Mouse (Mus musculus) liver, adult 2 months (tissue): ENCODE data around the gene Steap1. TPM values are rescaled to one million over a fixed set of nuclear protein-coding genes. Genes with fewer than 3 reads are reported as not detected.

Experiments
- DNase-seq: peaks from one replicate; pipeline ENCODE4 v3.0.0-alpha.2; 2011; ENCODE audit warnings: low read depth, low spot score; ENCODE audit errors: extremely low read depth
- H3K27ac ChIP-seq: fragments of 200-500 bp; replicated peaks from 2 replicates; pipeline ENCODE4 v1.5.1; 2012; ENCODE audit warnings: low read depth, mild to moderate bottlenecking, control low read depth, inconsistent platforms, low read length; ENCODE audit not compliant: insufficient read depth
- H3K27me3 ChIP-seq: fragments of 200-500 bp; 2 replicates; pipeline ENCODE4 v1.6.1; 2012; ENCODE audit warnings: mild to moderate bottlenecking, moderate library complexity, low read length, inconsistent platforms; ENCODE audit not compliant: control insufficient read depth, insufficient read depth
- H3K36me3 ChIP-seq: fragments of 200-500 bp; 2 replicates; pipeline ENCODE4 v1.6.1; 2012; ENCODE audit warnings: low read length, inconsistent platforms; ENCODE audit not compliant: control insufficient read depth, insufficient read depth
- H3K4me1 ChIP-seq: fragments of 200-500 bp; 2 replicates; pipeline ENCODE4 v1.6.1; 2011; ENCODE audit warnings: low read length; ENCODE audit not compliant: control insufficient read depth, insufficient read depth
- H3K4me3 ChIP-seq: fragments of 200-500 bp; 2 replicates; pipeline ENCODE4 v1.5.1; 2011; ENCODE audit warnings: low read depth, mild to moderate bottlenecking, control low read depth, low read length, moderate library complexity; ENCODE audit not compliant: insufficient read depth
- H3K79me2 ChIP-seq: fragments of 200-500 bp; 2 replicates; pipeline ENCODE4 v1.6.1; 2012; ENCODE audit warnings: inconsistent platforms, mild to moderate bottlenecking, low read length, moderate library complexity; ENCODE audit not compliant: control insufficient read depth, insufficient read depth
- H3K9ac ChIP-seq: fragments of 200-500 bp; 2 replicates; pipeline ENCODE4 v1.6.1; 2012; ENCODE audit warnings: low read depth, mild to moderate bottlenecking, control low read depth, inconsistent platforms, low read length
- CTCF ChIP-seq: fragments of 200-500 bp; IDR thresholded peaks from 2 replicates; pipeline ENCODE4 v1.5.1; 2011; ENCODE audit warnings: low read depth, low read length, control low read depth
- POLR2A ChIP-seq: fragments of 200-500 bp; IDR thresholded peaks from 2 replicates; pipeline ENCODE4 v1.6.1; 2011; ENCODE audit warnings: low read length, control low read depth; ENCODE audit not compliant: insufficient read depth; ENCODE audit errors: extremely low read depth
- WGBS: fragments of 180-500 bp; shearing (Covaris S2); methylation state at CpG from one replicate; pipeline ENCODE4 v1.1.7; 2018; 5-methylcytosine and 5-hydroxymethylcytosine counted together
- polyA plus RNA-seq: library from polyadenylated mRNA; depleted of rRNA; stranded (reverse); fragments of >200 nt; gene quantifications from 2 replicates; pipeline ENCODE4 v1.2.3, GENCODE M21; 2012; rRNA removed
- total RNA-seq: library from RNA; depleted of rRNA; stranded (reverse); fragments of >200 nt; gene quantifications from 2 replicates; pipeline ENCODE4 v1.2.3, GENCODE M21; 2014; rRNA removed

The Steap1 gene
- total RNA-seq (0.09 and 0.74 TPM in 2 replicates), polyA plus RNA-seq (0.07 TPM in 1 of 2 replicates, not detected in the other)

GRCm38 (mm10) chr5:5748866-5749682 is at the start of gene Steap1:
TSS of gene Steap1 (minus strand) at chr5:5749326.
- Histone ChIP-seq H3K4me3 (peak within 1 kb of the TSS; percentile 47), H3K9ac (peak within 1 kb of the TSS; percentile 70), H3K4me1 (peaks cover 3% of the 10 kb centered on the region), H3K27me3 (no peaks in the 10 kb centered on the region), H3K79me2 (no peaks in the 10 kb centered on the region), H3K27ac (no peak within 1 kb of the TSS), H3K36me3 (no peaks in the 10 kb centered on the region)
- under 1% methylated on average over 75 of the region's 75 CpGs for WGBS
- TF ChIP-seq CTCF (peak; percentile 80), POLR2A (no peak)
- peak; percentile 64 for DNase-seq

- Histone ChIP-seq H3K36me3 (no peaks in the 10 kb centered on the region), H3K27ac (no peak overlapping the region), H3K27me3 (no peaks in the 10 kb centered on the region), H3K4me1 (no peaks in the 10 kb centered on the region), H3K4me3 (no peak overlapping the region), H3K9ac (no peak overlapping the region), H3K79me2 (no peaks in the 10 kb centered on the region)
- no peak for DNase-seq
- 80% methylated on average over 2 of the region's 2 CpGs for WGBS
- TF ChIP-seq POLR2A: no peak
- no peak for TF ChIP-seq CTCF
Observed at GRCm38 (mm10) chr5:5787106-5787505, 38.0 kb upstream of the Steap1 start.

GRCm38 (mm10) chr5:5756392-5757019 is 7.4 kb upstream of the Steap1 start:
- no peak overlapping the region for H3K9ac ChIP-seq
- H3K27ac ChIP-seq: no peak overlapping the region
- no peak for DNase-seq
- H3K27me3 ChIP-seq: no peaks in the 10 kb centered on the region
- 66% methylated on average over 3 of the region's 3 CpGs for WGBS
- H3K4me1 ChIP-seq: no peaks in the 10 kb centered on the region
- TF ChIP-seq POLR2A: no peak
- TF ChIP-seq CTCF: no peak
- no peaks in the 10 kb centered on the region for H3K79me2 ChIP-seq
- H3K36me3 ChIP-seq: no peaks in the 10 kb centered on the region
- H3K4me3 ChIP-seq: no peak overlapping the region

GRCm38 (mm10) chr5:5755039-5755438 is 5.9 kb upstream of the Steap1 start:
- peak; percentile 8 for DNase-seq
- Histone ChIP-seq H3K79me2 (no peaks in the 10 kb centered on the region), H3K36me3 (no peaks in the 10 kb centered on the region), H3K27me3 (no peaks in the 10 kb centered on the region), H3K4me1 (no peaks in the 10 kb centered on the region), H3K9ac (no peak overlapping the region), H3K4me3 (no peak overlapping the region), H3K27ac (no peak overlapping the region)
- 4% methylated on average over 9 of the region's 9 CpGs for WGBS
- TF ChIP-seq POLR2A (no peak), CTCF (peak; percentile 76)

GRCm38 (mm10) chr5:5749772-5750222 is 671 bp upstream of the Steap1 start:
- H3K27ac ChIP-seq: no peak overlapping the region
- H3K27me3 ChIP-seq: no peaks in the 10 kb centered on the region
- 1% methylated on average over 13 of the region's 13 CpGs for WGBS
- H3K4me3 ChIP-seq: peak overlapping the region; percentile 47; the same call in 1 of the 2 replicates
- H3K79me2 ChIP-seq: no peaks in the 10 kb centered on the region
- peaks cover 3% of the 10 kb centered on the region for H3K4me1 ChIP-seq
- H3K9ac ChIP-seq: no peak overlapping the region
- DNase-seq: peak; percentile 34
- TF ChIP-seq POLR2A (no peak), CTCF (peak; percentile 33)
- H3K36me3 ChIP-seq: no peaks in the 10 kb centered on the region

GRCm38 (mm10) chr5:5734445-5734844 is 14.7 kb downstream of the Steap1 start:
- 96% methylated on average over 9 of the region's 9 CpGs for WGBS
- TF ChIP-seq CTCF (no peak), POLR2A (no peak)

More at GRCm38 (mm10) chr5:5734445-5734844, 14.7 kb downstream of the Steap1 start:
- Histone ChIP-seq H3K9ac (no peak overlapping the region), H3K79me2 (no peaks in the 10 kb centered on the region), H3K27me3 (no peaks in the 10 kb centered on the region), H3K4me3 (no peak overlapping the region), H3K27ac (no peak overlapping the region), H3K4me1 (no peaks in the 10 kb centered on the region), H3K36me3 (no peaks in the 10 kb centered on the region)
- DNase-seq: no peak
